Mouse (Mus musculus): ENCODE results near the gene Fermt3. TPM values are rescaled to one million over a fixed set of nuclear protein-coding genes. Genes with fewer than 3 reads are reported as not detected.

The Fermt3 gene
- polyA plus RNA-seq, 1 experiment = 0.37 TPM

DNA sequence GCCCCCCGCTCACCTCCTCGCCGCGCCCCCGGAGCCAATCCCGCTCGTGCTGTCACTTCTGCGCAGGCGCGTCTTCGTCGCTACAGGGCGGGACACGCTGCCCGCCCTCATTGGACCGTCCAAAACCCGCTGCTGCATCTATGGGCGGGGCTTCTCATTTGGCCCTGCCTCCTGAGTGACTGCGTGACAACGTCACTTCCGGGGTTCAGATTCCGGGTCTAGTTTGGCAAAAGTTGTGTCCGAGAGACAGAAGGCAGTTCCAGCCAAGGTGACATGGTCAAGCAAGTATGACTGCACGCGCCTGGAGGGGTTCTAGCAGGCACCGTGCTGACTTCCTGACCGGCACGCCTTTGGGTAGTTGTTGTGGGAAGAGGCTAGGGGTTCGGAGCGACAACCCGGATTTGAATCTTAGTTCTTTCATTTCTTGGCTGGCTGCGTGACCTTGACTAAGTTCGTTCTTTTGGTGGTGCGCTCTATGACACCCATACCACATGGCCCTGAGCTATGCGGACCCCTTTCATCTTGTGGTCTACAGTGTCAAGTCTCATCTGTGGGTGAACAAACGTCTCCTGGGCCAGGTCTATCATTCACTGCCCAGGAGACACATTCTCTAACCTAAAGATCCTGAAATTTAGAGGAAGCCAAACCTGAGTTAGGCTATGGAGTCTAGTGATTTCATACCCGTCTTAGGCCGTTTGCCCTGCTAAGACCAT lies 38.7 kb downstream of the Fermt3 start, which contains the start of gene Fkbp2:
Gene Fkbp2 (minus strand): TSS at position 121 of the 713 bp plus-strand sequence.
- Histone ChIP-seq H3ac (ENCODE audit: control insufficient read depth, insufficient read length, low read depth) (peak within 1 kb of the TSS; percentile 81), H3K36me3 (ENCODE audit: control insufficient read depth, insufficient read depth) (peaks cover 51% of the 10 kb centered on the region), H3K79me2 (ENCODE audit: control insufficient read depth, insufficient read depth) (peaks cover 46% of the 10 kb centered on the region), H3K27me3 (ENCODE audit: control insufficient read depth, insufficient read depth, insufficient read length) (no peaks in the 10 kb centered on the region), H3K4me3 (ENCODE audit: insufficient read depth, poor library complexity, severe bottlenecking) (peak within 1 kb of the TSS; percentile 65), H3K79me3 (ENCODE audit: low read depth) (peaks cover 29% of the 10 kb centered on the region)
- TF ChIP-seq MYOG (IDR thresholded peaks at IDR 0.05; ENCODE audit: control insufficient read depth, extremely low read depth, insufficient read length) (no peak), MAX (IDR thresholded peaks at IDR 0.05) (peak; percentile 14)

DNA sequence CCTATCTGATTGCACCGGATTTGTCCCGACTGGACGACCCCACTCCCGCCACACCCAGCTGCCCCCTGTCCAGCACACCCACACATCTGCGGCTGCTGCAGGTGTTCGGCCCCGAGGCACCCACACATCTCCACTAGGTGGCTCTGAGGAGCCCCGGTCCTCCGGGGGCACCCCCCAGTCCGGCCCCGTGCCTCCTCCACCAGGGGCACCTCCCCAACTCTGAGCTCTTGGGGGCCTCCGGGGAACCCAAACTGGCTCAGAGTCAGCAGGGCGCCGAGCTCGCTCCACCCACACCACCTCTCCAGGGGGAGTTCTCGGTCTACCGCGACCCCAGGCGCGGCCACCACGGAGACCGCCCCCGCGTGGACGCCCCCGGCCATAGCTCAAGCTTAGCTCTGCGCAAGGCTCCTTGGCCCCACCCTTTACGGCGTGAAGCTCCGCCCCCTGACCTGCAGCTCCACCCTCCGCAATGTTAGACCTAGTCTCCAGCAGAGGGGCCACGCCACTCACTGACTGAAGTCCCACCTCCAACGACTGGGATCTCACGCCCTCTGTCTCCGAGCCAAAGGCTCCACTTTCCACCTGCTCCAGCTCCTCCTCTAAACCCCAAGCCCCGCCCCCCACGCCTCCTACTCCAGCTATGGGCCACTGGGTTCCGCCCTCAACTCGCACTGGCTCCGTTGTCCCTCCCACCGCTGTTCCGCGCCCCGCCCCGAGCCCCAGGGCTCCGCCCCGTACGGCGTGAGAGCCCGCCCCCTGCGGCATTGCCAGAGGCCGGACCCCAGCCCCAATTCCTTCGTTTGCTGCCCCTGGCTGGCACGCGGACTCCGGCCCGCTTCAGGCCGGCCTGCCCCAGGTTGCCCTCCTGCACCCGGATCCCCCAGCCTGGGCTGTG lies 39.5 kb downstream of the Fermt3 start:
- TF ChIP-seq CEBPB (IDR thresholded peaks at IDR 0.05; ENCODE audit: low read depth) (no peak), CTCF (IDR thresholded peaks at IDR 0.05; ENCODE audit: control insufficient read depth, insufficient read depth, insufficient read length) (peak; percentile 83)
- Histone ChIP-seq H3K79me2 (ENCODE audit: control insufficient read depth, insufficient read depth) (peaks cover 52% of the 10 kb centered on the region), H3K27me3 (ENCODE audit: control insufficient read depth, insufficient read depth, insufficient read length) (no peaks in the 10 kb centered on the region), H3K79me3 (ENCODE audit: low read depth) (peaks cover 31% of the 10 kb centered on the region), H3K4me3 (ENCODE audit: insufficient read depth, poor library complexity, severe bottlenecking) (peak overlapping the region; percentile 65), H3K36me3 (ENCODE audit: control insufficient read depth, insufficient read depth) (peaks cover 51% of the 10 kb centered on the region), H3ac (ENCODE audit: control insufficient read depth, insufficient read length, low read depth) (peak overlapping the region; percentile 81)

DNA sequence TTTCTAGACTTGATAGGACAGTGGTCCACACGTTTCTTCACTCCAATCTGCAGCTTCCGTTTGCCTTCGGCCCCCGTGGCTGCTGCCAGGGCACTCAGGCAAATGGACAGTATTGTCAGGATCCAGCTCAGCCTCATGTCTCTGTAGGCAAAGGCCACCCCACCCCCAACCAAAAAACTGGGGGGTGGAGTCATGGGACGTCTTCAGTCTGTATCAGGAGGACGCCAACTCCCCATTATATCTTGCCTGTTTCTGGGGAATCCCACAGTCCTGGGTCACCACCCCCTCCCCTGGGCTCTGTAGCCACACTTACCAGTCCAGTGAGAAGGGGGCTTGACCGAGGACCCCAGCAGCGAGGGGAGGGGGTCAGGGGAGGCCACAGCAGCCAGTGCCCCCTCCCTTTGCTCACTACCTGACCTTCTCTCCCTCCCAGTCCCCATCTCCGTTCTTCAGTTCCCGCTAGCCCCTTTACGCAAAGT lies 40.2 kb downstream of the Fermt3 start:
- peak overlapping the region; percentile 74 for H3ac ChIP-seq (ENCODE audit: control insufficient read depth, insufficient read length, low read depth)
- H3K36me3 ChIP-seq (ENCODE audit: control insufficient read depth, insufficient read depth) = peaks cover 48% of the 10 kb centered on the region
- H3K4me3 ChIP-seq (ENCODE audit: insufficient read depth, poor library complexity, severe bottlenecking) = peak overlapping the region; percentile 37
- H3K79me3 ChIP-seq (ENCODE audit: low read depth) = peaks cover 31% of the 10 kb centered on the region
- H3K79me2 ChIP-seq (ENCODE audit: control insufficient read depth, insufficient read depth) = peaks cover 52% of the 10 kb centered on the region
- no peaks in the 10 kb centered on the region for H3K27me3 ChIP-seq (ENCODE audit: control insufficient read depth, insufficient read depth, insufficient read length)
- TF ChIP-seq FOSL1 (IDR thresholded peaks at IDR 0.05; ENCODE audit: insufficient read depth, low read length, poor library complexity, severe bottlenecking) = no peak
- TF ChIP-seq MYOD1 (IDR thresholded peaks at IDR 0.05; ENCODE audit: control insufficient read depth, insufficient read length, low read depth) = no peak
- TF ChIP-seq CTCF (IDR thresholded peaks at IDR 0.05; ENCODE audit: control insufficient read depth, insufficient read depth, insufficient read length) = no peak

DNA sequence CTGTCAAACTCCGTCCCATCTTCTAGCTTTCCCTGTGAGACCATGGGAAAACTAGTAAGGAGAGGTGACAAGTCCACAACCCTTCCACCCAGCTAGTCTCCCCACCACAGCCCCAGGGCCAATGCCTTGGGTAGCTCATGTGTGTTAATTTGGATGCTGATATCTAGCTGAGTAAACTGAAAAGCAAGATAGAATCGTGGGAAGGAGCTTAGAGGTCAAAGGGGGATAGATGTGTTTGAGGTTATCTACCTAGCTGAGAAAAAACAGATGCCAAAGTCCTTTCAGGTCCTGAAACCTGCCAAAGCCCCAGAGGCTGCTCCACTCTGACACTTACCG lies 40.7 kb downstream of the Fermt3 start:
- Histone ChIP-seq H3K27me3 (ENCODE audit: control insufficient read depth, insufficient read depth, insufficient read length) (no peaks in the 10 kb centered on the region), H3K36me3 (ENCODE audit: control insufficient read depth, insufficient read depth) (peaks cover 44% of the 10 kb centered on the region), H3K79me2 (ENCODE audit: control insufficient read depth, insufficient read depth) (peaks cover 52% of the 10 kb centered on the region), H3ac (ENCODE audit: control insufficient read depth, insufficient read length, low read depth) (peak overlapping the region; percentile 74), H3K4me3 (ENCODE audit: insufficient read depth, poor library complexity, severe bottlenecking) (peak overlapping the region; percentile 37), H3K79me3 (ENCODE audit: low read depth) (peaks cover 31% of the 10 kb centered on the region)
- TF ChIP-seq CTCF (IDR thresholded peaks at IDR 0.05; ENCODE audit: control insufficient read depth, insufficient read depth, insufficient read length) (no peak), MAX (IDR thresholded peaks at IDR 0.05) (no peak), CEBPB (IDR thresholded peaks at IDR 0.05; ENCODE audit: low read depth) (no peak), USF1 (IDR thresholded peaks at IDR 0.05; ENCODE audit: low read depth) (no peak), MYOG (IDR thresholded peaks at IDR 0.05; ENCODE audit: control insufficient read depth, extremely low read depth, insufficient read length) (no peak), FOSL1 (IDR thresholded peaks at IDR 0.05; ENCODE audit: insufficient read depth, low read length, poor library complexity, severe bottlenecking) (no peak), MYOD1 (IDR thresholded peaks at IDR 0.05; ENCODE audit: control insufficient read depth, insufficient read length, low read depth) (no peak)

DNA sequence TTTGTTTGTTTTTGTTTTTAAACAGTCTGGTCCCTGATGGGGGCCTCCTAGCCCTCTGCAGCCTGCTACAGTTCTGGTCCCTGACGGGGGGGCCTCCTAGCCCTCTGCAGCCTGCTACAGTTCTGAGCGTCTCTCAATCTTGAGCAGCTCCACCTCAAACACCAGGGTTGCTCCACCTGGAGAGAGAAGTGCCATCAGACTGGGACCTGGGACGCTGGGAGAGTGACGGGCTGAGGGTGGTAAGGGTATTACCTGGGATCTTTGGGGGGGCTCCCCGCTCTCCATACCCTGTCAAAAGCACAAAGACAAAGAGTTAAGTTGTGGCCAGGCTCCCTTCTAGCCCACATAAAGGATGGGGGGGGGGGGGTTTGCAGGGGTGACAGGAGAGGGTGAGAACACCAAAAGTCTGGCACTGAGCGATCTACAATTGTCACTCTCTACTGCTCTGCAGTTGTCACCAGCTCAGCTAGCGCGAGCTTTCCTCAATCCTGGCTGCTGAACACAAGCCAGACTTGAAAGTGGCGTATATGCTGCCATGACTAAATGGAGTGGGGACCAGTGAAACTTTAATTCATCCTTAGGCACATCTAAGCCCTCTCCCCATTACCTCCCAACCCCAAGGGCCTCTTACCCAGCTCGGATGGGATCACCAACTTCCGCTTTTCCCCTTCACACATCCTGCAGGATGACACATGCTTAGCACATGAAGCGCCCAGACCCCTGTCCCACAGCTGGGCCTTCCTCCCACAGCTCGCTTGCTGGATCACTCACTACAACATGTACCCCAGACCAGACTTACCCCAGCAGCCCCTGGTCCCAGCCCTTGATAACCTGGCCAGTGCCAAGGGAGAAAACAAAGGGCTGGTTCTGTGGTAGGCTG lies 41.3 kb downstream of the Fermt3 start:
- Histone ChIP-seq H3K4me3 (ENCODE audit: insufficient read depth, poor library complexity, severe bottlenecking) (no peak overlapping the region), H3K79me3 (ENCODE audit: low read depth) (peaks cover 31% of the 10 kb centered on the region), H3K79me2 (ENCODE audit: control insufficient read depth, insufficient read depth) (peaks cover 54% of the 10 kb centered on the region), H3K27me3 (ENCODE audit: control insufficient read depth, insufficient read depth, insufficient read length) (no peaks in the 10 kb centered on the region), H3ac (ENCODE audit: control insufficient read depth, insufficient read length, low read depth) (peak overlapping the region; percentile 16), H3K36me3 (ENCODE audit: control insufficient read depth, insufficient read depth) (peaks cover 37% of the 10 kb centered on the region)
- TF ChIP-seq FOSL1 (IDR thresholded peaks at IDR 0.05; ENCODE audit: insufficient read depth, low read length, poor library complexity, severe bottlenecking) = no peak
- no peak for TF ChIP-seq MAX (IDR thresholded peaks at IDR 0.05)
- TF ChIP-seq CTCF (IDR thresholded peaks at IDR 0.05; ENCODE audit: control insufficient read depth, insufficient read depth, insufficient read length) = no peak
- TF ChIP-seq USF1 (IDR thresholded peaks at IDR 0.05; ENCODE audit: low read depth) = no peak
- no peak for TF ChIP-seq CEBPB (IDR thresholded peaks at IDR 0.05; ENCODE audit: low read depth)
- no peak for TF ChIP-seq MYOD1 (IDR thresholded peaks at IDR 0.05; ENCODE audit: control insufficient read depth, insufficient read length, low read depth)
- no peak for TF ChIP-seq MYOG (IDR thresholded peaks at IDR 0.05; ENCODE audit: control insufficient read depth, extremely low read depth, insufficient read length)

Measured in C2C12 (cell line).